Mouse (Mus musculus): Measurements from ENCODE around the gene Wbp4.

DNA sequence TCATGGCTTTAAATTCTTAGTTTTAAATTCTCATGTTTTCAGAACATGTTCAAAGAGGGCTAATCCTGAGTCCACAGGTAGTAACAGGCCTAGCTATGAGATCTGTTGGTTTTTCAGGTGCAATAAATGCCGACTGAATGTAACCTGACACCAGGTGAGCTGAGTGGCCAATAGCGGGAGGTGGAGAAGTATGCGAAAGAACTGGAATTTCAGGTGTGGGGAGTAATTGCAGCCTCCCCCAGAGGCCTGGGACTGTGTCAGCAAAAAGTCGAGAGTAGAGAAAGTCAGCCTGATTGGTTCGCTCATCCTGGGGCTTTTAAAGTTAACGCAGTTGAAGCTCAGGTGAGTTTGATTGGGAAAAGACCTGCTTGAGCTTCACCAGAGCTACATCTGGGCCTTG, 46.4 kb upstream of the Wbp4 start:
- TF ChIP-seq POLR2A (IDR thresholded peaks at IDR 0.05; ENCODE audit: extremely low read depth, insufficient read depth, low read length): no peak
- no peak for TF ChIP-seq CTCF (IDR thresholded peaks at IDR 0.05; ENCODE audit: low read depth, low read length)
